Mouse (Mus musculus) CD4-positive, CD25-positive, alpha-beta regulatory T cell, adult 4 months (primary cell): ENCODE data around the gene Efs. TPM values are rescaled to one million over a fixed set of nuclear protein-coding genes. Genes with fewer than 3 reads are reported as not detected.

Experiments
- ATAC-seq: one replicate; pipeline ENCODE4 v1.8.0; 2017
- polyA plus RNA-seq, 2 experiments: library from polyadenylated mRNA; unstranded; fragments of 100-300 nt; shearing (Covaris generic); gene quantifications; one replicate each; pipeline ENCODE4 v1.2.1; 2017

Gene Efs
- polyA plus RNA-seq, 2 experiments from 2014 or later, result not detected

- ATAC-seq, result no peak
Measured at GRCm38 (mm10) chr14:54868026-54868425, 57.9 kb downstream of the Efs start.

GRCm38 (mm10) chr14:54866936-54867335, 59.0 kb downstream of the Efs start:
- ATAC-seq, result no peak

Other genes starting within 250 kb of the Efs start
- gene 1700123O20Rik, start 239.9 kb downstream of the Efs start, polyA plus RNA-seq, result 100 to 1,000 TPM in 1 of 2 experiments, 10 to 100 TPM in 1; 98.9 to 105 TPM
- 100 to 1,000 TPM; 151 to 179 TPM for gene Acin1, start 239.2 kb downstream of the Efs start, polyA plus RNA-seq
- not detected for gene Gm29776, start 227.3 kb downstream of the Efs start, polyA plus RNA-seq
- gene Cebpe, start 214.0 kb downstream of the Efs start, polyA plus RNA-seq, result not detected
- gene Slc7a8, start 144.2 kb downstream of the Efs start, polyA plus RNA-seq, result under 1 TPM in 1 of 2 experiments, not detected in 1; 0.14 TPM
- not detected for gene Rnf212b, start 112.0 kb downstream of the Efs start, polyA plus RNA-seq
- 1 to 10 TPM; 3.4 to 7.6 TPM for gene Homez, start 55.2 kb downstream of the Efs start, polyA plus RNA-seq
- gene Ppp1r3e, start 48.6 kb downstream of the Efs start, polyA plus RNA-seq, result 1 to 10 TPM in 1 of 2 experiments, not detected in 1; 1.1 TPM
- 1 to 10 TPM; 1.3 to 2.7 TPM for gene Bcl2l2, start 42.7 kb downstream of the Efs start, polyA plus RNA-seq
- not detected for gene Gm20521, start 42.7 kb downstream of the Efs start, polyA plus RNA-seq
- 10 to 100 TPM; 19.6 to 33.9 TPM for gene Pabpn1, start 33.6 kb downstream of the Efs start, polyA plus RNA-seq
- gene Slc22a17, start 13.0 kb downstream of the Efs start, polyA plus RNA-seq, result 1 to 10 TPM in 1 of 2 experiments, under 1 TPM in 1; 0.71 to 1.1 TPM
- gene Il25, start 6.6 kb upstream of the Efs start, polyA plus RNA-seq, result not detected
- gene Cmtm5, start 10.1 kb upstream of the Efs start, polyA plus RNA-seq, result not detected
- not detected for gene Myh6, start 40.8 kb upstream of the Efs start, polyA plus RNA-seq
- not detected for gene Gm17428, start 50.8 kb upstream of the Efs start, polyA plus RNA-seq
- gene Myh7, start 68.5 kb upstream of the Efs start, polyA plus RNA-seq, result not detected
- gene Ngdn, start 89.3 kb upstream of the Efs start, polyA plus RNA-seq, result 100 to 1,000 TPM; 181 to 192 TPM
- 1 to 10 TPM; 4.2 to 4.6 TPM for gene Zfhx2, start 166.2 kb upstream of the Efs start, polyA plus RNA-seq
- gene Thtpa, start 168.7 kb upstream of the Efs start, polyA plus RNA-seq, result 10 to 100 TPM; 11.6 to 17.9 TPM
- 100 to 1,000 TPM; 110 to 194 TPM for gene Ap1g2, start 180.5 kb upstream of the Efs start, polyA plus RNA-seq
- not detected for gene Jph4, start 190.8 kb upstream of the Efs start, polyA plus RNA-seq